Mouse (Mus musculus): ENCODE results near the gene Gm42688. TPM values are rescaled to one million over a fixed set of nuclear protein-coding genes. Genes with fewer than 3 reads are reported as not detected.

The Gm42688 gene
- total and polyA plus RNA-seq, 3 experiments, result 1.2 to 1.6 (median 1.3) TPM

- Histone ChIP-seq H3K4me2 (ENCODE audit: insufficient read depth, low read depth, poor library complexity, severe bottlenecking) (no peak overlapping the region), H3K4me3 (replicated peaks in 1 of 3; ENCODE audit: low read depth in 2 of 3, low read length in 2 of 3, poor library complexity in 1 of 3) (no peak overlapping the region), H3K27me3 (replicated peaks) (no peaks in the 10 kb centered on the region), H3K4me1 (ENCODE audit: control insufficient read depth in 1 of 2, insufficient read depth in 2 of 2) (peaks cover 7 to 31% of the 10 kb centered on the region in 2 experiments; a peak in 3 of 4 replicates), H3K9ac (ENCODE audit: insufficient read depth, low read depth) (no peak overlapping the region), H3K79me2 (replicated peaks; ENCODE audit: control insufficient read depth, extremely low read depth, insufficient read depth, poor library complexity, severe bottlenecking) (no peaks in the 10 kb centered on the region), H3K27ac (ENCODE audit: insufficient read depth, low read depth) (no peak overlapping the region), H3K36me3 (replicated peaks in 1 of 2; ENCODE audit: control insufficient read depth in 1 of 2, insufficient read depth in 1 of 2, low read length in 1 of 2) (no peaks in the 10 kb centered on the region), H3K9me3 (replicated peaks; ENCODE audit: low read length) (no peaks in the 10 kb centered on the region)
- dilution Hi-C loops (cut with MboI; ENCODE audit: extremely low pct_ligation_motif_present, extremely low pct_unique_long_range_greater_than_20kb, low sequenced_read_pairs), result no loop called here
- in situ Hi-C loops (cut with MboI; ENCODE audit: low pct_ligation_motif_present, low pct_unique_long_range_greater_than_20kb, low sequenced_read_pairs), result no loop called here
- TF ChIP-seq ZNF384 (IDR thresholded peaks at IDR 0.05; ENCODE audit: low read depth, low read length), result 0 out of 2 replicates have a peak, but pooled peaks have one; percentile 39
- TF ChIP-seq UBTF (IDR thresholded peaks at IDR 0.05; ENCODE audit: low read depth, low read length), result no peak
- TF ChIP-seq MAX (IDR thresholded peaks at IDR 0.05; ENCODE audit: low read length), result no peak
- no peak for DNase-seq (ENCODE audit: extremely low read depth)
Measured at GRCm38 (mm10) chr6:83134226-83134625, 32.8 kb downstream of the Gm42688 start.

- Histone ChIP-seq H3K9ac (ENCODE audit: insufficient read depth, low read depth) (no peak within 1 kb of the TSS), H3K27ac (ENCODE audit: insufficient read depth, low read depth) (no peak within 1 kb of the TSS), H3K9me3 (replicated peaks; ENCODE audit: low read length) (no peaks in the 10 kb centered on the region), H3K36me3 (replicated peaks in 1 of 2; ENCODE audit: control insufficient read depth in 1 of 2, insufficient read depth in 1 of 2, low read length in 1 of 2) (no peaks in the 10 kb centered on the region), H3K4me1 (ENCODE audit: control insufficient read depth in 1 of 2, insufficient read depth in 2 of 2) (peaks cover 7 to 31% of the 10 kb centered on the region in 2 experiments; a peak in 3 of 4 replicates), H3K4me2 (ENCODE audit: insufficient read depth, low read depth, poor library complexity, severe bottlenecking) (no peak within 1 kb of the TSS; the same call in 1 of the 2 replicates), H3K79me2 (replicated peaks; ENCODE audit: control insufficient read depth, extremely low read depth, insufficient read depth, poor library complexity, severe bottlenecking) (no peaks in the 10 kb centered on the region), H3K27me3 (replicated peaks) (peaks cover 2% of the 10 kb centered on the region), H3K4me3 (replicated peaks in 1 of 3; ENCODE audit: low read depth in 2 of 3, low read length in 2 of 3, poor library complexity in 1 of 3) (no peak within 1 kb of the TSS)
- in situ Hi-C loops (cut with MboI; ENCODE audit: low pct_ligation_motif_present, low pct_unique_long_range_greater_than_20kb, low sequenced_read_pairs), result no loop called here
- TF ChIP-seq CTCF (conservative IDR thresholded peaks at IDR 0.05 in 1 of 2, IDR thresholded peaks at IDR 0.05 in 1 of 2; ENCODE audit: low read depth in 2 of 2, low read length in 2 of 2), result no peak
- TF ChIP-seq MAZ (IDR thresholded peaks at IDR 0.05; ENCODE audit: low read depth, low read length), result no peak
- no peak for TF ChIP-seq RAD21 (IDR thresholded peaks at IDR 0.05; ENCODE audit: low read depth, low read length)
- no peak for TF ChIP-seq USF1 (IDR thresholded peaks at IDR 0.05; ENCODE audit: low read depth, low read length)
- TF ChIP-seq ZMIZ1 (IDR thresholded peaks at IDR 0.05; ENCODE audit: low read depth, low read length), result no peak
- no peak for TF ChIP-seq IRF4 (IDR thresholded peaks at IDR 0.05; ENCODE audit: low read depth, low read length)
- TF ChIP-seq HCFC1 (IDR thresholded peaks at IDR 0.05; ENCODE audit: low read depth, low read length), result no peak
- no peak for TF ChIP-seq ZC3H11A (IDR thresholded peaks at IDR 0.05; ENCODE audit: low read depth, low read length)
- TF ChIP-seq JUND (conservative IDR thresholded peaks at IDR 0.05; ENCODE audit: low read depth, low read length), result no peak
- no peak for TF ChIP-seq MEF2A (IDR thresholded peaks at IDR 0.05; ENCODE audit: borderline replicate concordance, low read depth, low read length)
- dilution Hi-C loops (cut with MboI; ENCODE audit: extremely low pct_ligation_motif_present, extremely low pct_unique_long_range_greater_than_20kb, low sequenced_read_pairs), result no loop called here
- DNase-seq (ENCODE audit: extremely low read depth), result no peak
Measured at GRCm38 (mm10) chr6:83134951-83135513, 33.6 kb downstream of the Gm42688 start, which contains the start of gene Rtkn. TSS of gene Rtkn (plus strand) at chr6:83135463.
